Mouse (Mus musculus) stomach, embryonic 15.5 days (tissue): ENCODE data around the gene Slc26a1. TPM values are rescaled to one million over a fixed set of nuclear protein-coding genes. Genes with fewer than 3 reads are reported as not detected.

Experiments used
- ATAC-seq: fragments of 200-750 bp; cut with Nextera tagmentation; 2 replicates; pipeline ENCODE4 v1.8.0; 2017; ENCODE audit warnings: low read depth, moderate number of reproducible peaks, moderate TSS enrichment; ENCODE audit not compliant: insufficient read depth, low FRiP score
- H3K27ac ChIP-seq: fragments of 300-500 bp; sonication (generic); 2 replicates; pipeline ENCODE4 v1.5.1; 2015; ENCODE audit warnings: mild to moderate bottlenecking, inconsistent platforms
- H3K27me3 ChIP-seq: fragments of 300-500 bp; sonication (generic); replicated peaks from 2 replicates; pipeline ENCODE4 v1.6.1; 2015; ENCODE audit warnings: inconsistent platforms
- H3K36me3 ChIP-seq: fragments of 300-500 bp; sonication (generic); 2 replicates; pipeline ENCODE4 v1.6.1; 2015; ENCODE audit warnings: inconsistent platforms
- H3K4me1 ChIP-seq: fragments of 300-500 bp; sonication (generic); 2 replicates; pipeline ENCODE4 v1.6.1; 2015; ENCODE audit warnings: inconsistent platforms
- H3K4me2 ChIP-seq: fragments of 300-500 bp; sonication (generic); 2 replicates; pipeline ENCODE4 v1.6.1; 2015; ENCODE audit warnings: mild to moderate bottlenecking, inconsistent platforms
- H3K4me3 ChIP-seq: fragments of 300-500 bp; sonication (generic); replicated peaks from 2 replicates; pipeline ENCODE4 v1.5.1; 2015; ENCODE audit warnings: inconsistent platforms
- H3K9ac ChIP-seq: fragments of 300-500 bp; sonication (generic); 2 replicates; pipeline ENCODE4 v1.6.1; 2015; ENCODE audit warnings: inconsistent platforms
- H3K9me3 ChIP-seq: fragments of 300-500 bp; sonication (generic); 2 replicates; pipeline ENCODE4 v1.6.1; 2016; ENCODE audit warnings: inconsistent platforms
- WGBS: fragments of 180-500 bp; shearing (Covaris S2); methylation state at CpG from one replicate; pipeline ENCODE4 v1.1.7; 2015; 5-methylcytosine and 5-hydroxymethylcytosine counted together
- polyA plus RNA-seq: library from polyadenylated mRNA; unstranded; fragments of >200 nt; fragmentation: Nextera tagmentation; extraction: Ambion mirVana; gene quantifications from 2 replicates; pipeline ENCODE4 v1.2.1, GENCODE M21; 2015

Slc26a1 gene
- polyA plus RNA-seq, 1 experiment from 2014 or later, result 2.6 TPM

DNA sequence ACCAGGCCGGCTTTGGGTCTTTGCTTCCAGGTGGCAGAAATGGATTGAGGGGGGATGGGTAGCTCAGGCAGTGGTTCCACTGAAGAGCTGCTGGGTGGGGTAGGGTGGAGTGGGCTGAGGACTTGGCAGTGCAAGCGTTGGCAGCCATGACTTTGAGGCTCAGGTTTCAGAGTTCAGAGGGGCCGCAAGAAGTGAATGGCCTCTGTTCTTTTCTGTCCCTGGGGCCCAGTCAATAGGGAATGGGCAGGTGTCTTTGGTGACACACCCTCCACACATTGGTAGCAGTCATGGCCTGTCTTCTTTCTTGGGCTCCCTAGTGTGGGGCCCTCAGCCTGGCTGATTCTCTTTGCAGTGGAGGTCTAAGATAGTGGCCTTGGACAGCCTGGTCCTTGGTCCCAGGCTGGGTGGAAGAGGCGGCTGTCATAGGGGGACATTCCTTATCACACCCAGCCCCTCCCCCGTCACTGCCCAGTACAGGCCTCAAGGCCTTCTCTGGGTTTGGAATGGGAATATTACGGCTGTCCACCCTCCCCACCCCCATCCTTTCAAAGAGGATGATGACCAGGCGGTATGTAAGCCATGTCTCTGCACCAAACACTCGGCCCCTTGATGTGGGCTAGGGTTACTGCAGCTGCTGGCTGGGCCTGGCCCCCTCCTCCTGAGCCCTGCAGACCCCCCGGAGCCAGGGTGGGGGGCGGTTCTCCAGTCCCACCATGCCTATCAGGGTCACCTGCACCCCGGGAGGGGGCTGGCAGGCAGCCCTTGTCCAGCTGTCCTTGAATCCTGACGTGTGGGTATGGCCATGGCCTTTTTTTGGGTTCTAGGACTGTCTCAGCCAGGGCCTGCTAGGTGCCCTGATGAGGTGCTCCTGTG, 28.6 kb upstream of the Slc26a1 start:
- peak; percentile 37 for ATAC-seq
- no peaks in the 10 kb centered on the region for H3K9me3 ChIP-seq
- H3K4me3 ChIP-seq, result no peak overlapping the region
- 68% methylated on average over 12 of the region's 12 CpGs for WGBS
- no peak overlapping the region for H3K4me2 ChIP-seq
- peak overlapping the region; percentile 51; the same call in 1 of the 2 replicates for H3K27ac ChIP-seq
- no peak overlapping the region for H3K9ac ChIP-seq
- peaks cover 24% of the 10 kb centered on the region for H3K4me1 ChIP-seq
- no peaks in the 10 kb centered on the region for H3K27me3 ChIP-seq
- peaks cover 25% of the 10 kb centered on the region; the same call in 1 of the 2 replicates for H3K36me3 ChIP-seq

DNA sequence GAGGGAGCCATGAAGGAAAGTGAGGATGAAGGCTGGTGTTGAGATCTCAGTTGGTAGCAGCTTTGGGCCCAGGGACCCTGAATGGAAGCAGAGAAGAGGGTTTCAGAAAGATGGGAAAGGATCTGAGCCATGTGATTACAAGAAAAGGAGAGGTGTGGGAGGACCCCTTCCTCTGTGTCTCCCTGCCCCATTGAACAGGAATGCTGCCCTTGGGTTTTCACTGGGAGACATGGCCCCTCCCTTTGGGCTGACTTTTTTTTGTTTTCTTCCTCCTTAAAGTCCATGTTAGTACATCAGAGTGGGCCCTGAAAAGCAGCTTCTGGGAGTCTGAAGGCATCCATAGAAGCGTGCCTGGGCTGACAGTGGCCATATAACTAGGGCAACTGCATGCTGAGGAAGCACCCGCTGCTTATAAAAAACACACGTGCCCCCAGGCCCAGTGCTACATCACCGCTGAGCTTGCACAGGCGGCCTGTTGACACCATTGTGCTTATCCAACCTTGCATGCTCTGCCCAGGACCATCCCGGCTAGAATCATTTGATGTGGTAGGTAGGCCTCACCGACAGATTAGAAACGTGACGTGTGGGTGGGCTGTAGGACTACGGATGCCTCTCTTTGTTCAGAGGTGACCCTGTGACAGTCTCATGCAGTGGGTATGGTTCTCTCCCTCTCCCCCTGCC, 26.1 kb upstream of the Slc26a1 start:
- Histone ChIP-seq H3K9me3 (no peaks in the 10 kb centered on the region), H3K4me3 (no peak overlapping the region), H3K4me1 (peaks cover 34% of the 10 kb centered on the region), H3K36me3 (peaks cover 17% of the 10 kb centered on the region; the same call in 1 of the 2 replicates), H3K27me3 (no peaks in the 10 kb centered on the region), H3K27ac (no peak overlapping the region), H3K9ac (no peak overlapping the region), H3K4me2 (no peak overlapping the region)
- ATAC-seq, result no peak
- WGBS, result 79% methylated on average over 10 of the region's 10 CpGs

- H3K4me3 ChIP-seq, result no peak overlapping the region
- H3K9ac ChIP-seq, result no peak overlapping the region
- no peaks in the 10 kb centered on the region for H3K27me3 ChIP-seq
- peak overlapping the region; percentile 23; the same call in 1 of the 2 replicates for H3K4me2 ChIP-seq
- ATAC-seq, result peak; percentile 85
- 29% methylated on average over 3 of the region's 3 CpGs for WGBS
- 0 out of 2 replicates have a peak, but pooled peaks cover 9% of the 10 kb centered on the region for H3K36me3 ChIP-seq
- H3K27ac ChIP-seq, result peak overlapping the region; percentile 79
- no peaks in the 10 kb centered on the region for H3K9me3 ChIP-seq
- H3K4me1 ChIP-seq, result peaks cover 40% of the 10 kb centered on the region
These were observed 25.0 kb upstream of the Slc26a1 start for GRCm38 (mm10) chr5:108700346-108700745.

- peak overlapping the region; percentile 61 for H3K27ac ChIP-seq
- H3K9me3 ChIP-seq, result no peaks in the 10 kb centered on the region
- ATAC-seq, result no peak
- H3K27me3 ChIP-seq, result no peaks in the 10 kb centered on the region
- H3K4me3 ChIP-seq, result no peak overlapping the region
- peaks cover 40% of the 10 kb centered on the region for H3K4me1 ChIP-seq
- H3K9ac ChIP-seq, result no peak overlapping the region
- no peaks in the 10 kb centered on the region for H3K36me3 ChIP-seq
- 30% methylated on average over 4 of the region's 4 CpGs for WGBS
- no peak overlapping the region for H3K4me2 ChIP-seq
These were observed 22.0 kb upstream of the Slc26a1 start for GRCm38 (mm10) chr5:108697341-108697753.

DNA sequence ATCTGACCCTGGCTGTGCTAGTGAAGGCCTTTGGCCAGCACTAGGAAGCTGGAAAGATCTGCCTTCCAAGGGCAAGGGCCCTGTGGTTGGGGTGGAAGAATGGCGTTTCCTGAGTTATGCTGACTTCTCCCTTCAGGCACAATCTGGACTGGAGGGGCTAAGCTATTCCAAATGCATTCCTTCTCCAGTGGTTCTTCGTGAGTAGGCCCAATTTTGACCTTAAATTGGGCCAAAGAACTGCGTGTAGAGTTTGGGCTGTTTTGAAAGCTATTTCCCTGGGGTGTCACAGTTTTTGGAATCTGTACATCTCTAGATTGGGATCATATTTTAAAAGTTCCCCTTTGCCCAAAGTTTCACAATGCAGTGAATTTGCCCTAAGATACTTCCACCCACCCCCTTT, 21.2 kb upstream of the Slc26a1 start:
- Histone ChIP-seq H3K9ac (no peak overlapping the region), H3K27me3 (no peaks in the 10 kb centered on the region), H3K27ac (peak overlapping the region; percentile 61), H3K4me2 (0 out of 2 replicates have a peak overlapping the region, but pooled peaks have one; percentile 8), H3K4me1 (peaks cover 46% of the 10 kb centered on the region), H3K36me3 (no peaks in the 10 kb centered on the region), H3K4me3 (no peak overlapping the region), H3K9me3 (no peaks in the 10 kb centered on the region)
- 79% methylated on average over 3 of the region's 3 CpGs for WGBS
- no peak for ATAC-seq

- no peaks in the 10 kb centered on the region for H3K36me3 ChIP-seq
- H3K9me3 ChIP-seq, result no peaks in the 10 kb centered on the region
- ATAC-seq, result no peak
- no peak overlapping the region for H3K9ac ChIP-seq
- H3K4me3 ChIP-seq, result no peak overlapping the region
- peaks cover 42% of the 10 kb centered on the region for H3K4me1 ChIP-seq
- 87% methylated on average over 12 of the region's 12 CpGs for WGBS
- H3K27me3 ChIP-seq, result no peaks in the 10 kb centered on the region
- no peak overlapping the region for H3K27ac ChIP-seq
- H3K4me2 ChIP-seq, result 0 out of 2 replicates have a peak overlapping the region, but pooled peaks have one; percentile 75
These were observed 20.5 kb upstream of the Slc26a1 start for GRCm38 (mm10) chr5:108695861-108696260.

DNA sequence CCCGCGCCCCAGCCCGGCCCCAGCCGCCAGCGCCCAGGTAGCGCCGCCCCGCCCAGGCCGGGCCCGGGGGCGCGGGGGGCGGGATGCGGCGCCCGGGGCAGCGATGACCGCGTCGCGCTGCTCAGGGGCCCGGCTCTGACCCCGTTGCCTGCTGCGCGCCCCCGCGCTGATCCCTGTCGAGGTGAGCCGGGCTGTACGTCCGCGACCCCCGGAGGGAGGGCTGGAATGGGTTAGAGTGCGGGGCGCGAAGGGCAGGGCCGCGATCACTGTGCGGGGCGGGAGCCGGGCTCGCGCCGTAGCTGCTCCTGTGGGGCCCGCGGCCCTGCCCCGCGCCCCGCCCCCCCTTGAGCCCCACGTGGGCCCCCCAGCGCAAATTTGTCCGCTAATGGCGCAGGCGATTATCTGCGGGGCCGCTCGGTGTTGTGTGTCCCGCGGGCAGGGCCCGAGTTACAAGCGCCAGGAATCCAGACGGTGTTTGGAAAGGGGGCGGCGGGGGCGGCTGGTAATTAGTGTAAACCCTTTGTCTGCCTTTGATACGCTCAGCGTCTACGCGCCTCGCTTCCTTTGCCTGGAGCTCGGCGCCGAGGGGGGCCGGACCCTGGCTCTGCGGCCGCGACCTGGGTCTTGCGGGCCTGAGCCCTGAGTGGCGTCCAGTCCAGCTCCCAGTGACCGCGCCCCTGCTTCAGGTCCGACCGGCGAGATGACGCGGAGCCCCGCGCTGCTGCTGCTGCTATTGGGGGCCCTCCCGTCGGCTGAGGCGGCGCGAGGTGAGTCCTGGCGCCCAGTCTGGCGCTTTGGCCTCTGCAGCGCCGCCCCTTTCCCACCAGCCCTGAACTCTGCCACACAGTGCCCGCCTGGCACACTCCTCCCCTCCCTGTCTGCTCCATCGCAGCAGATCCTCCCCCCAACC, 19.2 kb upstream of the Slc26a1 start:
- Histone ChIP-seq H3K9ac (peak overlapping the region; percentile 56), H3K27me3 (no peaks in the 10 kb centered on the region), H3K4me2 (peak overlapping the region; percentile 75), H3K9me3 (no peaks in the 10 kb centered on the region), H3K4me1 (peaks cover 34% of the 10 kb centered on the region), H3K4me3 (peak overlapping the region; percentile 75), H3K27ac (peak overlapping the region; percentile 50), H3K36me3 (no peaks in the 10 kb centered on the region)
- ATAC-seq, result peak; percentile 47
- WGBS, result under 1% methylated on average over 92 of the region's 99 CpGs

DNA sequence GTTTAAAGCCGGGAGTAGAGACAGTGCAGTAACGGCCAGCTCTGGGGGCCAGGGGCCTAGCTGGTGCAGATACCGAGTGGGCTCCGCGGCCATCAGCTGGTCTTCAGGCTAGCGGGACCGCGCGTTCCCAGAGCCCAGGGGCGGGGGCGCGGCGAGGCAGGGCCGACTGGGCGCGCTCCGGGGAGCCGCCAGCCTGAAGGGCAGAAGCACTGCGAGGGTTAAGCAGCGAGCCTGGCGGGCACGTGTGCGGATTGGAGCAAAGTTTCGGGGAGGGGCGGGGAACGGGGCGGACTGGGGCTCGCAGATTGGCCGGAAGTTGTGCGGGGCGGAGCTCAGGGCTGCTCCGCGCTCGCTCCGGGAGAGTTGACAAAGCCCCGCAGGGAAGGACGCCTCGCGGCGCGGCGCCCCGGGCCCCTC, 18.5 kb upstream of the Slc26a1 start:
- peak overlapping the region; percentile 75 for H3K4me2 ChIP-seq
- no peaks in the 10 kb centered on the region for H3K36me3 ChIP-seq
- 1% methylated on average over 29 of the region's 43 CpGs for WGBS
- peak; percentile 95 for ATAC-seq
- peaks cover 31% of the 10 kb centered on the region for H3K4me1 ChIP-seq
- no peaks in the 10 kb centered on the region for H3K27me3 ChIP-seq
- H3K9me3 ChIP-seq, result no peaks in the 10 kb centered on the region
- H3K4me3 ChIP-seq, result peak overlapping the region; percentile 75
- H3K27ac ChIP-seq, result peak overlapping the region; percentile 50; the same call in 1 of the 2 replicates
- peak overlapping the region; percentile 56 for H3K9ac ChIP-seq

GRCm38 (mm10) chr5:108692271-108692670, 16.9 kb upstream of the Slc26a1 start, which contains the start of gene Fgfrl1:
Gene Fgfrl1, plus strand, starts transcription at chr5:108692382.
- peak within 1 kb of the TSS; percentile 75 for H3K4me3 ChIP-seq
- no peaks in the 10 kb centered on the region for H3K36me3 ChIP-seq
- ATAC-seq, result peak; percentile 3; the same call in 1 of the 2 replicates
- H3K9ac ChIP-seq, result 0 out of 2 replicates have a peak within 1 kb of the TSS, but pooled peaks have one; percentile 12
- H3K27me3 ChIP-seq, result no peaks in the 10 kb centered on the region
- peaks cover 26% of the 10 kb centered on the region for H3K4me1 ChIP-seq
- 3% methylated on average over 15 of the region's 18 CpGs for WGBS
- peak within 1 kb of the TSS; percentile 75 for H3K4me2 ChIP-seq
- H3K27ac ChIP-seq, result no peak within 1 kb of the TSS
- no peaks in the 10 kb centered on the region for H3K9me3 ChIP-seq

DNA sequence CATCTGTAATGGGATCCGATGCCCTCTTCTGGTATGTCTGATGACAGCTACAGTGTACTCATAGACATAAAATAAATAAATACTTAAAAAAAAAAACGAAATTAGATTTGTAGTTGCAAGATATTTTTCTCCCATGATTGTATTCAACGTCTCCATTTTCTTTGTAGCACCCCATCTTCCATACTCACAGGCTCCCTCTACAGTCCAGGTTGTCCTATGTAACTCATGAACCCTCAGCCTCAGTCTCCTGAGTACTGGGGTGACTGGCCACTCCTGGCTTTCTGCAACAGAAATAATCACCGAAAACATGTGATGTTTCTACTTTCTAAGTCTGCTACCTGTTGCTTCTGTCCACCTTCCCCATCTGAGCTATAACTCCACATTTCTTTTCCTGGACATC, 15.8 kb upstream of the Slc26a1 start:
- ATAC-seq, result no peak
- H3K9ac ChIP-seq, result no peak overlapping the region
- H3K36me3 ChIP-seq, result no peaks in the 10 kb centered on the region
- 71% methylated on average over 4 of the region's 4 CpGs for WGBS
- no peak overlapping the region for H3K4me3 ChIP-seq
- no peaks in the 10 kb centered on the region for H3K27me3 ChIP-seq
- no peak overlapping the region for H3K27ac ChIP-seq
- H3K9me3 ChIP-seq, result no peaks in the 10 kb centered on the region
- no peak overlapping the region for H3K4me2 ChIP-seq
- peaks cover 21% of the 10 kb centered on the region for H3K4me1 ChIP-seq

DNA sequence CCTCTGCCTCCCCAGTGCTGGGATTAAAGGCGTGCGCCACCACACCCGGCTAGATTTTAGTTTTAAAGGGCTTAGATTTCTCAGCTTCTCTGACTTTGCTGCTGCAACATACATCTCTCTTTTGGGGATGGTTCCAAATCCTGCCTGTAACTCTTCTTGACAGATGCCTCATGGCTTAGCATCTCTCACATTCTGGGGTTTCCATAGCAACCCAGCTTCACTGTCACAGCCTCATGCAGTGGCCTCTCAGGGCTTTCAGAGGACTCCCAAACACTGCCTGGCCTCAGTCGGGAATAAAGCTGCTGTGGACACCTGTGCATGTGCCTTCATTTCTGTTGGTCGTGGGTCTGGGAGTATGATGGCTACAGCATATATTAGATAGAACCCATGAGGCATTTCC, 13.7 kb upstream of the Slc26a1 start:
- Histone ChIP-seq H3K9me3 (no peaks in the 10 kb centered on the region), H3K4me3 (no peak overlapping the region), H3K4me1 (0 out of 2 replicates have a peak, but pooled peaks cover 11% of the 10 kb centered on the region), H3K27me3 (no peaks in the 10 kb centered on the region), H3K9ac (no peak overlapping the region), H3K36me3 (no peaks in the 10 kb centered on the region), H3K27ac (no peak overlapping the region), H3K4me2 (no peak overlapping the region)
- no peak for ATAC-seq
- WGBS, result 70% methylated on average over 5 of the region's 5 CpGs
